Mouse (Mus musculus) lung, embryonic 16.5 days (tissue): Measurements from ENCODE around the gene Ypel3. TPM values are rescaled to one million over a fixed set of nuclear protein-coding genes. Genes with fewer than 3 reads are reported as not detected.

Source experiments
- polyA plus RNA-seq: library from polyadenylated mRNA; unstranded; fragments of >200 nt; fragmentation: Nextera tagmentation; extraction: Ambion mirVana; gene quantifications from 2 replicates; pipeline ENCODE4 v1.2.1, GENCODE M21; 2015

The Ypel3 gene
- polyA plus RNA-seq, 1 experiment from 2014 or later: 111 TPM

Other genes with a start within 250 kb of the Ypel3 start
- 181 and 187 TPM in 2 replicates for gene Eif3c, start 210.5 kb upstream of the Ypel3 start, polyA plus RNA-seq
- gene Apobr, start 192.0 kb upstream of the Ypel3 start, polyA plus RNA-seq: 1.6 and 2.3 TPM in 2 replicates
- 31.2 and 31.7 TPM in 2 replicates for gene Cln3, start 191.1 kb upstream of the Ypel3 start, polyA plus RNA-seq
- gene Il27, start 182.0 kb upstream of the Ypel3 start, polyA plus RNA-seq: not detected in 2 replicates
- gene Nupr1, start 146.1 kb upstream of the Ypel3 start, polyA plus RNA-seq: 34.2 and 53.9 TPM in 2 replicates
- 42.9 and 47.3 TPM in 2 replicates for gene Sgf29, start 127.6 kb upstream of the Ypel3 start, polyA plus RNA-seq
- gene Sult1a1, start 100.5 kb upstream of the Ypel3 start, polyA plus RNA-seq: 12.3 and 21.1 TPM in 2 replicates
- 102 and 108 TPM in 2 replicates for gene Bola2, start 81.6 kb upstream of the Ypel3 start, polyA plus RNA-seq
- 11.1 and 11.9 TPM in 2 replicates for gene Slx1b, start 81.2 kb upstream of the Ypel3 start, polyA plus RNA-seq
- gene Coro1a, start 69.2 kb upstream of the Ypel3 start, polyA plus RNA-seq: 42.4 and 59.5 TPM in 2 replicates
- 138 and 139 TPM in 2 replicates for gene Mapk3, start 17.4 kb upstream of the Ypel3 start, polyA plus RNA-seq
- gene Gdpd3, start 10.6 kb upstream of the Ypel3 start, polyA plus RNA-seq: 2.9 and 4.2 TPM in 2 replicates
- gene Tbx6, start 4.5 kb downstream of the Ypel3 start, polyA plus RNA-seq: 0.25 and 0.68 TPM in 2 replicates
- 232 and 243 TPM in 2 replicates for gene Ppp4c, start 15.5 kb downstream of the Ypel3 start, polyA plus RNA-seq
- 0.36 and 0.38 TPM in 2 replicates for gene Fam57b, start 20.7 kb downstream of the Ypel3 start, polyA plus RNA-seq
- not detected in 2 replicates for gene 4930451I11Rik, start 54.7 kb downstream of the Ypel3 start, polyA plus RNA-seq
- 0.49 and 0.63 TPM in 2 replicates for gene Doc2a, start 70.5 kb downstream of the Ypel3 start, polyA plus RNA-seq
- gene Hirip3, start 85.0 kb downstream of the Ypel3 start, polyA plus RNA-seq: 30.3 and 32.3 TPM in 2 replicates
- 76.5 and 89.3 TPM in 2 replicates for gene Ino80e, start 85.4 kb downstream of the Ypel3 start, polyA plus RNA-seq
- 55.8 and 58.3 TPM in 2 replicates for gene Taok2, start 107.7 kb downstream of the Ypel3 start, polyA plus RNA-seq
- 28.4 and 30.8 TPM in 2 replicates for gene Tmem219, start 146.0 kb downstream of the Ypel3 start, polyA plus RNA-seq
- gene Kctd13, start 151.9 kb downstream of the Ypel3 start, polyA plus RNA-seq: 11.7 and 12.3 TPM in 2 replicates
- 0.14 and 0.20 TPM in 2 replicates for gene Asphd1, start 172.6 kb downstream of the Ypel3 start, polyA plus RNA-seq
- 0.36 and 0.63 TPM in 2 replicates for gene Sez6l2, start 173.6 kb downstream of the Ypel3 start, polyA plus RNA-seq
- gene Cdipt, start 199.0 kb downstream of the Ypel3 start, polyA plus RNA-seq: 119 and 122 TPM in 2 replicates
- gene Cdiptos, start 199.1 kb downstream of the Ypel3 start, polyA plus RNA-seq: 0.89 and 2.1 TPM in 2 replicates
- gene Mvp, start 237.7 kb downstream of the Ypel3 start, polyA plus RNA-seq: 14.9 and 17.9 TPM in 2 replicates
- gene Pagr1b, start 239.5 kb downstream of the Ypel3 start, polyA plus RNA-seq: 0.62 and 0.93 TPM in 2 replicates
- gene Pagr1a, start 240.4 kb downstream of the Ypel3 start, polyA plus RNA-seq: 45.9 and 67.2 TPM in 2 replicates
- 39.1 and 63.1 TPM in 2 replicates for gene Gm42742, start 244.1 kb downstream of the Ypel3 start, polyA plus RNA-seq
- 4.5 TPM in 2 replicates for gene Prrt2, start 244.3 kb downstream of the Ypel3 start, polyA plus RNA-seq